Mouse (Mus musculus) T-helper 1 cell (primary cell): ENCODE results near the gene Lnx2.

Experiments used
- in situ Hi-C: fragments of 300-600 bp; cut with MboI, MseI; formaldehyde crosslinking; loops from one replicate; pipeline ENCODE4 v1.15.1; 2025; ENCODE audit warnings: high pct_unique_total_duplicates

Lnx2 gene

DNA sequence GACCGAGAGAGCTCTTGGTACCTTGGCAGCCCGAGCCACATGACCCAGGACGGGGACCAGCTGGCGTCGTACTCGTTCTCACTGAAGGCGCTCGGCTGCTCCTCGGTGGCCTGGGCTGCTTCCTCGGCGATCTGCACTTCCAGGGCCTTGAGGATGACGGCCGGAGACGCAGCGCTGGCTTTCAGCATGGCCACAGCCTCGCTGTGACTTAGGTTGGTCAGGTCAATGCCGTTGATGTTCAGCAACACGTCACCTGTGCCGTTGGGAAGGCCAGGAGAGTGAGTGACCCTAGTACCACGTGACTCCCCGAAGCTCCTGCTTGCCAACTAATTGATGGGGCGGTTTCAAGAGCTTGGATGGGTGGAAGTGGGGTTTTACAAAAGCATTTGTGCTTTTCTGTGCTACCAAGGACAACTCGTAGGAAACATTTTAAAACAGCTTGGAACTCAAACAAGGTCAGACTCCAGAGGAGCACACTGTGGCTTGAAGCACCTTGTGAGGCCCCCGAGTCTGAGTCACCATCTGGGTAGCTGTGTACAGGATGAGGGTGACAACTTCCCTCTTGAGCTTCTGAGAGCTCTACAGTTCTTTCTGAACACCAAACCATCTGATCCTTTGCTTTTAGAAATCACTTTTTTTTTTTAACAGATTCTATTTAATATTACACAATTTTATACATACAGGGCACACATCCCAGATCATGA, 51.9 kb downstream of the Lnx2 start:
- in situ Hi-C loops = loop anchor here (5.0 kb wide), 1 partner anchor 78 kb away; no protein-coding TSS in a partner anchor

DNA sequence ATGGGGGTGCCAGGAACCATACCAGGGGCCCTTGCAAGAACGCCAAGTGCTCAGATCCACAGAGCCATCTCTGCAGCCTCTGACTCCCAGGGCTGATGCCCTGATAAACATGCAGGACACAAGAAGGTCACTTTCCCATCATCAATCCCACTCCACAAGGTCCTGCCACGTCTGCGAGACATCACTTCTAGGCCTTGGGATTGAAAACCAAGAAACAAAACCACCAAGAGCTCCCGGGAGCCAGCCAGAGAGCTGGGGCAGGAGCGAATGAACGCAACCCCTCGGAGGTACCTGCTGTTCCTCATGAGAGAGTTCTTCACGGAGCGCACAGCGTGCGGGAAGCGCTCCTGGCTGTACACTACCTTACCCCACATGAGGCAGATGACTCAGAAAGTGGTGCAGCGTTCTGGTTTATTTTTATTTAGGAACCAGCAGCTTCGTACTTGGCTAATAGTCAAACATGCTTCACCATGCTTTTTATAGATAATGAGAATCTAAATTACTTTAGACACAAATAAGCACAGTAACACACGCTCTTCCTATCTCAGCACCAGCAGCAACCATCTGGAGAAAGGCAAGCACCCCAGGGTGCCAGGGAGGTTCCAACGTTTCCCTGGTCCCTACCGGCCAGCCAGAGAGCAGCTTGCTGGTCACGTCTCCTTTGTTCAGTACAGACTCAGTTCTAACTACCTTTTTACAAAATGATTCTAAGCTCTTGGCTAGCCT, 53.0 kb downstream of the Lnx2 start:
- in situ Hi-C loops = no loop called here

DNA sequence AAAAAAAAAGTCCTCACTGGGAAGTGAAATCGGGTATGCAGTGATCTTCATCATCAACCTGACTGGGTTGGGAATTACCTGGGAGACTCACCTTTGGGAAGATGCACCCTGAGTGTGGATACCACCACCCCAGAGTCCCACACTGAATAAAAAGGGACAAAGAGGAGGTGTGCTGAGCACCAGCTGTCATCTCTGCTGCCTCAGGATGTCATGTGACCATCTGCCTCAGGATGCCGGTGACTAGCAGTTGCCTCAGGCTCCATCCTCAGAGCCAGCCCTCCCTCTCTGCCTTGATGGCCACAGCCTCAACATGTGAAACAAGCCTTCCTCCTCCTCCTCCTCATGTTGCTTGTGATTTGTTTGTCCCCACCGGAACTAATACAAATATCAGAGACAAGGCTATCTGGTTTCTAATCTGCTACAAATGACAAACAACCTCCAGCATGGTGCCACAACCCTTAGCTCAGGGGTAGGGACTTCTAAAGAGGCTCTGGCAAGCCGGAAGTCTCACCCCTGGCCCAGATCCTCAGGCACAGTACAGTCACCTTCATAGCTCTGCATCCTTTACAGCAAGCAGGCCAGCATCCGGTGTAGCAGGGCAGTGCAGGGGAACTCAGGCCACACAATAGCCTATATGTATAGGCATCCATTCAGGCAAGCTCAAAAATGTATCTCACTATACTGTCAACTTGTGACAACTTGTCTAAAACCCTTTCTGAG, 54.7 kb downstream of the Lnx2 start:
- in situ Hi-C loops = no loop called here

DNA sequence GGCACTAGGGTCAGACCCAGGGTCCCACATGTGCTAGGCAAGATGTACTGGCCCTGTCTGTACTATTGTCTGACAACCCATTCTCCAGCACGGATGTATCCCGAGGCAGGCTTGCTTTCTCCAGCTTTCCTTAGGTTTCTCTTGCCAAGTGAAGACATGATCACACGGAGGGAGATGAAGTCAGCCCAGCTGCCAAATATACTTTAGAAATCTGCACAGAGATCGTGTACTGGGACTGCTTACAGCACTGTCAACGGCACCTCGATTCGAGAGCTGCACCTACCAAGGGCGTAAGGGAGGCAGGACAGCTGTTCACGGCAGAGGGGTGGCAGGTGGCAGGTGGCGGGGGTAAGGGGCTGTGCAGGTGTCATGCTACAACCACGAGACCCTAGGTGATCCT, 55.8 kb downstream of the Lnx2 start:
- in situ Hi-C loops = no loop called here

DNA sequence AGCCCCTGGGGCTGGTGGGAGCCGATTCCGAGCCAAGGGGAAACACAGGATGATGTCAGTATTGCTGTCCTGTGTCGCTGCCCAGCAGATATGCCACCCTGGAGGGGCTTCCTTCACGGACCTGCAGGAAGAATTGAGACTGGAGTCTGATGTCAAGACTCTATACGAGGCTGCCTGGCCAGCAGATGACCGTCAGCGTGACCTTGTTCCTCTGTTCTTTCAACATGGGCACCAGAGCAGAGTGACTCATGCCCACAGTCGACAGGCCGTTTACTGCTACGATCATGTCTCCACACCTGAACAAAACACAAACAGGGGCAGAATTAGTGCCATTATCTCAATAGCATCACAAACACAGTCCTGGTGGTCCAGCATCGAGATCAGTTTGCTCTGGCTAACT, 57.6 kb downstream of the Lnx2 start:
- in situ Hi-C loops = no loop called here

DNA sequence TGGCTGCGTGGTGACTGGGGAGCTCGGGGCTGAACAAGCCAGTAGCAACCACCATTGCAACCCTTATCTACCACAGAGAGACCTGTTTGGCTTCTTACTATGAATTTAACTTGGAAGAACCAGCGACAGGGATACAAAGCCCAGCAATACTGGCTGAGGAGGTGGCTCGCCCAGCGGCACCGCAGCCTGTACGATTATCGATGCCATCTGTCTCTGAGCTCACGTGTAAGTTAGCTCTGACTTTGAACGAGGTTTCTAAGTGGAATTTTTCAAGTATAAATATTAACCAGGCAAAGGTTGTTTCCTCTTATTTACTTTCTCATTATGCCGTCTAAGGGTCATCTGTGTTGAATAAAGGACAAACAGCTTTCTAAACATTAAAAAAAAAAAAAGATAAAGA, 58.9 kb downstream of the Lnx2 start:
- in situ Hi-C loops = no loop called here

DNA sequence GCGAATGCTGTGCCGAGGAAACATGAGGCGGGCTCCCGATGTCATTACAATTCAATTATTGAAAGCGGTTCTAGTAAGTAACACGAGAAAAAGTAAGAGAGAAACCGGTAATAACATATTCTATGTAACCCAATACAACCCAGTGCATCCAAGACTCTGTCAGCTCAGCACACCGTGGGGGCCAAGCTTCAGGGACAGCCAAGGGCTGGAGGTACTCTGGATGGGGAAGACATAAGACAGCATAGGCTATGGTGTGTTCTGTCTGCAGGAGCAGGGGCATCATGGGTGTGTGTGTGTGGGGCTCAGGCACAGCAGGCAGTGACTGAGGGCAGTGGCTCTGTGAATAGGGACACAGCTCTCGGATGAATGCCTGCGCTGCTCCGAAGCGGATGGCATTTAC, 59.8 kb downstream of the Lnx2 start:
- in situ Hi-C loops = no loop called here

DNA sequence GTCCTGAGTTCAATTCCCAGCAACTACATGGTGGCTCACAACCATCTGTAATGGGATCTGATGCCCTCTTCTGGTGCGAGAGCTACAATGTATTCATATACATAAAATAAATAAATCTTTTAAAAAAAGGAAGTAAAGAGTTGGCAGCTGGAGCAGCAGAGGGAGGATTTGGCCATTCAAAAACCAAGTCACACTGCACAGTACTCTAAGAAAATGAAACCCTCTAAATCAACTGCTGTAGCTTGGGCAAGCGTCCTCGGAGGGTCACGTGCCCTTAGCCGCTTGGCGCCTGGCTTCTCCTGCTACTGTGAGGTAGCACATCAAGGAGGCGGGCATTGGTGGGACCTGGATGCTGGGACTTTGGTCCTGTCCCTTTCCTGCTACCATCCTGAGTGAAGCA, 61.2 kb downstream of the Lnx2 start:
- in situ Hi-C loops = no loop called here

DNA sequence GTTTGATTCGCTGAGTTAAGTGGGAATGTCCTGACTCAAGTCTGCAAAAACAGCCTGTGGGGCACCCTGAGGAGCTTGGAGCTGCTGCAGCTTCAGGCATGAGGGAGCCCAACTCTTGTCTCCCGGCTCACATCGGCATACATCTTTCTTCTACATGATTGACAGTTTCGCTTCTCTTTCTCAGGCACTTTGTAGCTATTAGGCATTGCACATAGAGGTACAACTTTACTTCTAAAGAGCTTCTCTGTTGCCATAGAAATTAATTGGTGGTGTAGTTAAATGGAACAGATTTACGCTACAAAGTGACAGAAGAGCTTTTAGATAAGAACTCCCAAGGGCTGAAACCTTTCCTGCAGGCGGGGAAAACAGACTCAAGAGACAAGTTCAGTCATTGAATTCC, 62.5 kb downstream of the Lnx2 start:
- in situ Hi-C loops = no loop called here

DNA sequence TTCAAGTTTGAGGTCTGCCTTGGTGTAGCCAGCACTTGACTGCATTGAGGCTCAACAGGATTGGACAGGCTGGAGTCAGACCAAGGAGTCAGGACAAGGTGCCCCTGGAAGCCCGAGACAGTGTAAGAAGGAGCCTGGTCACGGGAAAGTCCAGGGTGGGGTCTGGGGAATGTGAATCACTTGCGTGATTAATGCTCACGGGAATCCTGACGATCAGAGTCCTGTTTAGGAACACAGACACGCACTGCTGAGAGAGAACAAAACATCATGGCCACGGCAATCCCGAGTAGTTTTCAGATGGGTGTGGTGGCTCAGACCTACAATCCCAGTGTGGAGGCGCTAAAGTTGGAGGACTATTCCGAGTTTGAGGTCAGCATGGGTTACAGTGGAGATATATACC, 65.1 kb downstream of the Lnx2 start:
- in situ Hi-C loops = no loop called here

DNA sequence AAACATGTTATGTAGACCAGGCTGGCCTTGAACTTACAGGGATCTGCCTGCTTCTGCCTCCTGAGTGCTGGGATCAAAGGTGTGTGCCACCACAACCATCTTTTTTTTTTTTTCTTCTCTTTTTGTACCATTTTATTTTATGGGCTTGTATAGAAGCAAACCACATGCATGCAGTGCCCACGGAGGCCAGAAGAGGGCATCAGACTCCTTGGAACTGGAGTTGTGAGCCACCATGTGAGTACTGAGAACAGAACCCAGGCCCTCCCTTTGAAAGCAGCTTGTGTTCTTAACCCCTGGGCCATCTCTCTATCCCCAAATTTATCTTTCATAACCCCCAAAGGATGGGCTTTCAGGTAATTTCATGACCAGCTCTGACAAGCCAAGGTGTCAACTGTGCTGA, 73.1 kb downstream of the Lnx2 start:
- in situ Hi-C loops = no loop called here

DNA sequence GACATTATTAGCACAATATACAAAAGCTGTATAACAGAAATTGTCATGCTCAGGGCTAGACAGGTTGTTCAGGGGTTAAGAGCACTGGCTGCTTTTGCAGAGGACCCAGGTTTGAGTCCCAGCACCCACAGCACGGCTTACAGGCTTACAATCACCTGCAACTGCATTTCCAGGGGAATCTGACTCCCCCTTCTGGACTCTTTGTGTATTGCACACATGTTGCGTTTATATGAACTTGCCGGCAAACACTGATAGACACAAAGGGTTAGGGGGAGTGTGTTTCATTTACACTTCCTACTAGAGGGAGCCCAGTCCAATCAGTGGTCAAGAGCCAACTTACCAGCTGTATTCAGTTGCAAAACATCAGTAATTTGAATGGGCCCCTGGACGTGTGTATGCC, 75.1 kb downstream of the Lnx2 start:
- in situ Hi-C loops = no loop called here

DNA sequence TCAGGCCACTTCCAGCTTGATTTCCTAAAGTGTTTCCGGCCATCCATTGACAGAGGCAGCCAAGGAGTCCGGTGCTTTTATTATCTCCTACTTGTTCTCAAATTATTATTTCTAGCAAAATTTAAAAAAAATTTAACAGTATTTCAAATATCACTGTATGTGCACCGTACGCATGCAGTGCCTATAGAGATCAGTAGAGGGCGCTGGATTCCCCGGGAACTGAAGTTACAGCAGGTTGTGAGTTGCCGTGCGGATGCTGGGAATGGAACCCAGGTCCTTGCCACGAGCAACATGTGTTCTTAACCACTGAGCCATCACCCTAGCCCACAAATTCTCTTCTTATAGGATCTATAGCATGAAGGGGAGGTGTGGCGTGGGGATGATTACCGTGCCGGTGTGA, 77.6 kb downstream of the Lnx2 start:
- in situ Hi-C loops = no loop called here

DNA sequence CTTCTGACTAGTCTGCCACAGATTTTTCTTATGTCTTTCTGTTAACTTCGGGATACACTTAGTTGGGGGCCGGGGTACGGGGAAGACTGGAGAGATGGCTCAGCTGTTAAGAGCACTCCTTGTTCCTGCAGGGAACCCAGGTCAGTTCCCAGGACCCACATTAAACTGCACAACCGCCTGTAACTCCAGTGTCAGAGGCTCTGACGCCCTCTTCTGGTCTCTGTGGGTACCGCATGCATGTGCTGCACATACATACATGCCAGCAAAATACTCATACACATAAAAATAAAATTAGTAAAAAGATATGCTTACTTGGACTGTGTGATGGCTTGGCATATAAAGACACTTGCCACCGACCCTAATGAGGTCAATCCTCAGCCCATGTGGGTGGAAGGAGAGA, 79.6 kb downstream of the Lnx2 start:
- in situ Hi-C loops = no loop called here

DNA sequence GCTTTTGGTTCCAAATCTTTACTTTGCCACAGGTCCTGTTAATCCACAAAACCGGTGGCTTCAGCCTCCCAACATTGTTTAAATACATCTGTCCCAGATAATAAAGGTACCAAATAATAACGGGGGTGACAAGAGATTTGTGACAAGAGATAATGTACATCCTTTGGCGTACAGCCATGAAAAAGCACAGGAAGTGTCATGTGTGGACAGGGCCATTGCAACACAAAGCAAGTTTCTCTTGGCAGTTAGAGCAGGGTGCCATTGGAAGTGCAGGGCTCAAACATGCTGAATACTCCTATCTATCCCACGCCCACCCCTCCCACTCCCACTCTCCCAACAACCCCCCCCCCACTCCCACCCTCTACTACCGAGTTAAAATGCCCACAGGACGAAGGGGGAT, 81.4 kb downstream of the Lnx2 start:
- in situ Hi-C loops = no loop called here

DNA sequence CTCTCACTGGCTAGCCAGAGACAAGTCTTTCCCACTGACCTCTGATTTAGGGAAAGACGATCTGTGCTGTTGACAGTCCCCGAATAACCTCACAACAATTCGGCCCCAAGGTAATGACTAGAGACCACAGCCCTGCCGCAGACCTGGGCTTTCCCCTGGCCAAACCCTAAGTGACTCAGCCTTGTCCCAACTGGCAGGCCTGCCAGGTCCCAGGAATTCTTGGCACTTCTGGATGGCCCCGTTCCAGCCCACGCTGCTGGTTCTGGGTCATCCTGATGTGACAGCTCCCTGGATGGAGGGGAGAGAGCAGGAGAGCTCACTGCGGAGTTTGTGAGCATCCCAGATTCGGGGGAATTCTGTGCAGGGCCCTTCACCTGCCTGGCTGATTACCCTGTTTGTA, 82.9 kb downstream of the Lnx2 start:
- in situ Hi-C loops = no loop called here

DNA sequence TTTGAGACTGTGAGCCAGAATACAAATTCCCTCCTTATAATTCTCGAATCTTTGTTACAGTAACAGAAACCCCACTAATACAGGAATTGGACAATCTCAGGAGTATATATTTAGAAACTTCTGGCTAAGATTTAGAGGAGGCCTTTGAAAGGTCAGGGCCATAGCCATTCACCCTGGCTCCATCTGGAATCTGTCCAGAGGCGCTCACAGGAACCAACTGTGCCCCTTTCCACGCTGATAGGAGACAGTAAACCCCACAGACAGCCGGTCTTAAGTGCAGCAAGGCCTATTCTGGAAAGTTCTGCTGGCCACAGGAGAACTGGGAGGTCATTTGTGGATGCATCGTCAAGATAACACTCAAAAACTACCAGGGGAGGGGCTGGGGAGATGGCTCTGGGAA, 87.3 kb downstream of the Lnx2 start:
- in situ Hi-C loops = no loop called here

DNA sequence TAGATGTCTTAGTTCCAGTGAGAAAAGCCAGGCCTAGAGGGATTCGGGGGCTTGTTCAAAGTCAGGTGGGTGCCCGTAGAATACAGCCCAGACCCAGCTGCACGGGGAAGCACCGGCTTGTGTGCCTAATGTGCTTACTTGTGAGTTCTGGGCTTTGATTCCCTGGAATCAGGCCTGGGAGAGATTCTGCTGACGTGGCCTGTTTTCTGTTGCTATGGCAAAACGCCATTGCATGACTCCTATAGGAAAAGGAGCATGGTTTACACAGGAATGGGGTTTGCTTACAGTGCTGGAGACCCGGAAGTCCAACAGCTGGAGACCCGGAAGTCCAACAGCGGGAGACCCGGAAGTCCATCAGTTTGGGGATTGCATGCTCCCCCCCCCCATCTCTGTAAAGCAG, 88.8 kb downstream of the Lnx2 start:
- in situ Hi-C loops = no loop called here

DNA sequence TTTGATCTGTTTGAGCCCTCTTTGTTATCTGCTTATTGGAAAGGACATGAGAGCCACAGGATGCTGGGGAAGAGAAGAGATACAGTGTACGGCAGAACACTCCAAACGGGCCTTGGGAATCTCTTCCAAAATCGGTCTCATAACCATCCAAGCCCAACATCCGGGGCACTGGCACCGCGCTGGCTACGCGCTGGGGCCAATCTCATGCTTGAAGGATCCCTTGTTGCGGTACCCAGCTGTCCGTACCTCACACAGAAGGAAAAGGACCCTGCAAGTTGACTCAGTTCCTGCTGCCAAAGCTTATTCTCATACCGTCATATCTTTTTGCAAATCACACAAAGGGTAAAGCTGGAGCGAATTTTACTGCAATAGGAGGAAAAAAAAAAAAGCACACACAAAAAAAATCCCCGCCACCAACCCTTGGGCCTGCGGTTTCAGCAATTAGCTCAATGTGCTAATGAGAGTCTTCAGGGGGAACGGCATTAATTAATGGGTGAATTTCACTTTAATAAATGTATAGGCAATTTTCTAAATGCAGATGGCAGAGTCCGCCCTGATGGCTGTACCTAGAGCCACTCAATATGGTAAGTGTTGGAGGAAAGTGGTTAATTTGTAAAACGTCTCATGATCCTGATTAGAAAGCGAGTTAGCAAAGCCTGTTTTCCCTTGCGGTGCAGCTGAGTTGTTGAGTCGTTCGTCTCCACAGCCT, 90.5 kb downstream of the Lnx2 start:
- in situ Hi-C loops = no loop called here

DNA sequence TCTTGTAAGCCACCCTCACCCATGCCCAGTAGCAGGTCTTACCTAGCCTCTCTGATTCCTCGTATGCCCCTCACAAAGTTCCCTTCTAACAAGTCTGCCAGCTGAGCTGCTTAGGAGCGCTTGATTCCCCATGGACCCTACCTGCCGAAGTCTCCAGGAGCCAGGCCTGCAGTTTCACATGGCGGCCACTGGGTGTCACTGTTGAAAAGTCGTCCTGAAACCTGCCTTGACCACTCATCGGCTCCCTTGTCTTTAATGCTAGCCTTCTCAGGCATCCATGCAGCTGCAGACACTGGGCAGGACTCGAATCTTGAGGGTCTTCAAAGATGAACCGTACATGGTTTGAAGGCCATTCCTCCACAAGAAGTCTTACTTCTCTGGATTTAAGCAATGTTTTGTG, 93.2 kb downstream of the Lnx2 start:
- in situ Hi-C loops = no loop called here

DNA sequence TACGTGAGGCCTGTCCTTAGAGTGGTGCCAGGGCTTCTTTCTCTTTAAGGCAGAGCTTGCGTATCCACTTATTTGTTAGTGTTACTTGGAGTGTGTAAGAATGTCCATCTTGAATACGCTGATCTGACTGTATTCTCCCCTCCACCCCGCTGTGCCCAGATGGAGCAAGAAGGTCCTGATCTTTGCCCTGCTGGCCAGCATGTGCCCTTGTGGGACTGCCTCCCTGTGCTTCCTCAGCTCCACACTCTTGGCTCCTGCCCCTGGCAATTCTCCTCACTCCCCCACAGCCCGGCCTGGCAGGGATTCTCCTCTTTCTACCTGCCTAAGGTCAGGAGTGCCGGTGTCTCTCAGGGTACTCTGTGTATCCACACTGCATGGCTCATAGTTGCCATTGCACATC, 95.0 kb downstream of the Lnx2 start:
- in situ Hi-C loops = no loop called here

DNA sequence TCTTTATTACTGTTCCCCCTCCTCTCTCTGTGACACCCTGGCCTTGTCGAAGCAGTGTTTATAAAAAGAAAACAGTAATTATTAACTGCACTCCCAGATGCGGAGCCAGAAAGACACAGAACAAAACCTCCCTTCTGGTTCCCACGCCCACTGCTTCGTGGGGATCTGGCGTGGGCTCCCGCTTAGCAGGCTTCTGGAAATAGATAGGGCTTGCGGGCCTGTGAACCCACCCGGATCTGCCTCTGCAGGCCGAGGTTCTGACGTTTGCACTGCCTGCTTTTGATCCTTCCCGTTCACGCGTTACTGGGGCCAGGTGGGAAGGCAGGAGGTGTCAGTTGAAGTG, 101.6 kb downstream of the Lnx2 start:
- in situ Hi-C loops = no loop called here
